Mouse (Mus musculus): ENCODE results near the gene Crebl2. TPM values are rescaled to one million over a fixed set of nuclear protein-coding genes. Genes with fewer than 3 reads are reported as not detected.

Crebl2 gene
- total and polyA plus RNA-seq, 3 experiments, result 2.0 to 12.3 (median 11.4) TPM

DNA sequence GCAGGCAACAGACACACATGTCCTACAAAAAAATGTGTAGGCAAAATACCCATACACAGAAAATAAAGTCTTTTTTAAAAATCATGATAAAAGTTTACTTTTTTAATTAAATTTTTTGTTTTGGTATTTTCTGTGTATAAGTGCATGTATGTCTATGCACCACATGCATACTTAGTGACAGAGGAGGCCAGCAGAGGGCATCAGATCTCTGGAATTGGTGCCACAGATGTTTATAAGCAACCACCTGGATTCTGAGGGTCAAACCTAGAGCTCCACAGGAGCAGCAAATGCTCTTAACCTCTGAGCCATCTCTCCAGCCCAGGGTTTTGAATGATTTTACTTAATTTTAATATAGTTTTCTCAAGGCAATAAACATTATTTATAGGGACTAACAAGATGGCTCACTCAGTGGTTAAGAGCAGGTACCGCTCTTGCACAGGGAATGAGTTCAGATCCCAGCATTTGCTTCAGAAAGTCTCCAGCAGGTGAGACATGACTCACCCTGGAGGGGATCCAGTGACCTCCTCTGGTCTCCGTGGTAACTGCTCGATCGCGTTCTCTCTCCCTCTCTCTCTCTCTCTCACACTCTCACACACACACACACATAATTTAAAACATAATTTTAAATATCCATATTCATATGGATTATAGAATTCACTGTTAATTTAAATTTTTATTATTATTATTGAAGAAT, 18.4 kb downstream of the Crebl2 start:
- H3K4me3 ChIP-seq (ENCODE audit: low read depth, low read length), result no peak overlapping the region
- H3K4me1 ChIP-seq (ENCODE audit: insufficient read depth, low read depth, low read length), result peaks cover 9% of the 10 kb centered on the region; the same call in 1 of the 2 replicates
- no peaks in the 10 kb centered on the region for H3K9me3 ChIP-seq (replicated peaks)
- H3K27me3 ChIP-seq (ENCODE audit: insufficient read depth, low read length), result no peaks in the 10 kb centered on the region
- no peak for TF ChIP-seq GATA2 (IDR thresholded peaks at IDR 0.05; ENCODE audit: borderline replicate concordance, low read depth, low read length)
- TF ChIP-seq TAL1 (conservative IDR thresholded peaks at IDR 0.05; ENCODE audit: low read depth, low read length), result no peak
- TF ChIP-seq CTCF (IDR thresholded peaks at IDR 0.05; ENCODE audit: low read depth, low read length), result no peak
- TF ChIP-seq POLR2AphosphoS5 (IDR thresholded peaks at IDR 0.05; ENCODE audit: insufficient replicate concordance, low read depth, low read length), result no peak
- TF ChIP-seq GATA1 (IDR thresholded peaks at IDR 0.05; ENCODE audit: borderline replicate concordance, low read length), result no peak
- peaks cover 33% of the 10 kb centered on the region for H3K36me3 ChIP-seq (replicated peaks)
- DNase-seq (ENCODE audit: low spot score) (no peak), ATAC-seq (ENCODE audit: extremely low read depth, insufficient number of reproducible peaks, low FRiP score, poor library complexity, severe bottlenecking) (peak; percentile 45; the same call in 1 of the 2 replicates)

DNA sequence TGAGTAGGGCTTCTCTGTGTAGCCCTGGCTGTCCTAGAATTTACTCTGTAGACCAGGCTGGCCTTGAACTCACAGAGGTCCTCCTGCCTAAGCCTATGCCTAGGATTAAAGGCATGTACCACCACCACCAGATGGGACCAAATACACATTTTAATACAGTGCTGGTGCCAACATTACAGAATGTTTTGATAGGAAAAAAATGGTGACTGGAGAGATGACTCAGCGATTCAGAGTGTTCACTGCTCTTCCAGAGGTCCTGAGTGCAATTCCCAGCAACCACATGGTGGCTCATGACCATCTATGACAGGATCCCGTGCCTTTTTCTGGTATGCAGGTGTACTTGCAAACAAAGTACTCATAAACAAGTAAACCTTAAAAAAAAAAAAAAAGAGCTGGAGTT, 19.5 kb downstream of the Crebl2 start:
- no peak for ATAC-seq (ENCODE audit: extremely low read depth, insufficient number of reproducible peaks, low FRiP score, poor library complexity, severe bottlenecking)
- H3K4me3 ChIP-seq (ENCODE audit: low read depth, low read length), result no peak overlapping the region
- no peak for TF ChIP-seq TAL1 (conservative IDR thresholded peaks at IDR 0.05; ENCODE audit: low read depth, low read length)
- no peak for TF ChIP-seq GATA1 (IDR thresholded peaks at IDR 0.05; ENCODE audit: borderline replicate concordance, low read length)
- no peak for TF ChIP-seq CTCF (IDR thresholded peaks at IDR 0.05; ENCODE audit: low read depth, low read length)
- TF ChIP-seq POLR2AphosphoS5 (IDR thresholded peaks at IDR 0.05; ENCODE audit: insufficient replicate concordance, low read depth, low read length), result no peak
- no peak for TF ChIP-seq GATA2 (IDR thresholded peaks at IDR 0.05; ENCODE audit: borderline replicate concordance, low read depth, low read length)
- H3K9me3 ChIP-seq (replicated peaks), result no peaks in the 10 kb centered on the region
- H3K27me3 ChIP-seq (ENCODE audit: insufficient read depth, low read length), result no peaks in the 10 kb centered on the region
- H3K4me1 ChIP-seq (ENCODE audit: insufficient read depth, low read depth, low read length), result peaks cover 6% of the 10 kb centered on the region; the same call in 1 of the 2 replicates
- H3K36me3 ChIP-seq (replicated peaks), result peaks cover 37% of the 10 kb centered on the region
- no peak for DNase-seq (ENCODE audit: low spot score)

DNA sequence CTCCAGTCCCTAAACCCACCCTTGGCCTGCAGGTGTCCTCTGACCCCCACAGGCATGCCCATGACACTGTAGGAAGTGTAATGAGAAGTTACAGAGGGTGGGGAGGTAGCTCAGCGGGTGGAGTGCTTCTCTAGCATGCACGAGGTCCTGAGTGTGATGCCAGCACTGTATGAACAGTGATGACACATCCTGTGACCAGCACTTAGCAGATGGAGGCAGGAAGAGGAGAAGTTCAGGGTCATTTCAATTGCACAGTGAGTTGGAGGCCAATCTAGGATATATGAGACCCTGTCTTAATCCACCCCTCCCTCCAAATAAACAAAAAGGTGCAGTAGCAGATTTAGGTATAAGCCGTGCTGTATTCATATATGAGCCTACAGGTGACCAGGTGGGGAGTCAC, 20.0 kb downstream of the Crebl2 start:
- ATAC-seq (ENCODE audit: extremely low read depth, insufficient number of reproducible peaks, low FRiP score, poor library complexity, severe bottlenecking), result no peak
- H3K4me1 ChIP-seq (ENCODE audit: insufficient read depth, low read depth, low read length), result peaks cover 6% of the 10 kb centered on the region; the same call in 1 of the 2 replicates
- no peak for TF ChIP-seq CTCF (IDR thresholded peaks at IDR 0.05; ENCODE audit: low read depth, low read length)
- TF ChIP-seq GATA2 (IDR thresholded peaks at IDR 0.05; ENCODE audit: borderline replicate concordance, low read depth, low read length), result no peak
- TF ChIP-seq GATA1 (IDR thresholded peaks at IDR 0.05; ENCODE audit: borderline replicate concordance, low read length), result no peak
- TF ChIP-seq TAL1 (conservative IDR thresholded peaks at IDR 0.05; ENCODE audit: low read depth, low read length), result no peak
- no peak for TF ChIP-seq POLR2AphosphoS5 (IDR thresholded peaks at IDR 0.05; ENCODE audit: insufficient replicate concordance, low read depth, low read length)

DNA sequence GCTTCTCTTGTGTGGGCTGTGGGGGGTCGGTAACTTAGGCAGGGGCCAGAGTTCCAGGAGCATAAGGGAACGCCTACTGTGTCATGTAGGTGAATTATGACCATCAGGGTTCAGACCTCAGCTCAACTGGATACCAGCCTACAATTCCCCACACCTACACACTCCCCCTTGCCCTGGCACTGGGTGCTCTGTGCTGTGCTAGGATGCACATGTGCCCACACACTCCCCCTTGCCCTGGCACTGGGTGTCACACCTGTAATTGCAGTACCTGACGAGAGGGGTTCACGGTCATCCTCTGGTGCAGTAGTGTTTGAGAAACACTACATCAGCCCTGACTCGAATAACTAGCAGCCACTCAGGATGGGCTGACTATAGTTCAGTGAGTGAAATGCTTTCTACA, 24.8 kb downstream of the Crebl2 start:
- TF ChIP-seq GATA2 (IDR thresholded peaks at IDR 0.05; ENCODE audit: borderline replicate concordance, low read depth, low read length), result no peak
- TF ChIP-seq CTCF (IDR thresholded peaks at IDR 0.05; ENCODE audit: low read depth, low read length), result no peak
- no peak for TF ChIP-seq POLR2AphosphoS5 (IDR thresholded peaks at IDR 0.05; ENCODE audit: insufficient replicate concordance, low read depth, low read length)
- TF ChIP-seq GATA1 (IDR thresholded peaks at IDR 0.05; ENCODE audit: borderline replicate concordance, low read length), result no peak
- no peak for TF ChIP-seq TAL1 (conservative IDR thresholded peaks at IDR 0.05; ENCODE audit: low read depth, low read length)
- no peak overlapping the region for H3K4me3 ChIP-seq (ENCODE audit: low read depth, low read length)
- peaks cover 2% of the 10 kb centered on the region; the same call in 1 of the 2 replicates for H3K4me1 ChIP-seq (ENCODE audit: insufficient read depth, low read depth, low read length)
- DNase-seq (ENCODE audit: low spot score), result no peak
- H3K9me3 ChIP-seq (replicated peaks), result no peaks in the 10 kb centered on the region
- peaks cover 48% of the 10 kb centered on the region for H3K36me3 ChIP-seq (replicated peaks)
- ATAC-seq (ENCODE audit: extremely low read depth, insufficient number of reproducible peaks, low FRiP score, poor library complexity, severe bottlenecking), result no peak
- H3K27me3 ChIP-seq (ENCODE audit: insufficient read depth, low read length), result no peaks in the 10 kb centered on the region; the same call in 1 of the 2 replicates

More for the DNA sequence above, 20.0 kb downstream of the Crebl2 start:
- Histone ChIP-seq H3K9me3 (replicated peaks) (no peaks in the 10 kb centered on the region), H3K36me3 (replicated peaks) (peaks cover 40% of the 10 kb centered on the region), H3K27me3 (ENCODE audit: insufficient read depth, low read length) (no peaks in the 10 kb centered on the region), H3K4me3 (ENCODE audit: low read depth, low read length) (no peak overlapping the region)
- DNase-seq (ENCODE audit: low spot score), result no peak

DNA sequence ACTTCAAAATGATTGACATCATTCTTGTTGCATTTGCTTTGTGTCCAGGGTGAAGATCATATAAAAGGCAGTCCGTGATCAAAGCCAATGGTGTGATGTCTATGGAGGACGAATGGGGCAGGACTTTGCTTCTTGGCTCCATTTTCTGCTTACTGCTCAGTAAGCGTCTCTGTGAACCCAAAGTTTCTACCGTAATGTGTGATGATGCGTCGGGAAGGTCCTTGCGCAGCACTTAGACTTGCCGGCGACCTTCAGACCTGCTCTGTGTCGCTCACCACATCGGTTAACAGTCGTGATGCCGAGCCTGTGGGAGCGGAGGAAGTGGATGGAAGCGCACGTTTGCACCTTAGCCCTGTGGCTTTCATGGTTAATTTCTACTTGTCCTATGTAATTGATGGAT, 26.0 kb downstream of the Crebl2 start:
- Histone ChIP-seq H3K27me3 (ENCODE audit: insufficient read depth, low read length) (no peaks in the 10 kb centered on the region; the same call in 1 of the 2 replicates), H3K9me3 (replicated peaks) (no peaks in the 10 kb centered on the region), H3K4me1 (ENCODE audit: insufficient read depth, low read depth, low read length) (no peaks in the 10 kb centered on the region), H3K4me3 (ENCODE audit: low read depth, low read length) (no peak overlapping the region), H3K36me3 (replicated peaks) (peaks cover 36% of the 10 kb centered on the region)
- no peak for DNase-seq (ENCODE audit: low spot score)
- no peak for ATAC-seq (ENCODE audit: extremely low read depth, insufficient number of reproducible peaks, low FRiP score, poor library complexity, severe bottlenecking)
- TF ChIP-seq TAL1 (conservative IDR thresholded peaks at IDR 0.05; ENCODE audit: low read depth, low read length) (no peak), CTCF (IDR thresholded peaks at IDR 0.05; ENCODE audit: low read depth, low read length) (no peak), GATA1 (IDR thresholded peaks at IDR 0.05; ENCODE audit: borderline replicate concordance, low read length) (no peak), GATA2 (IDR thresholded peaks at IDR 0.05; ENCODE audit: borderline replicate concordance, low read depth, low read length) (no peak), POLR2AphosphoS5 (IDR thresholded peaks at IDR 0.05; ENCODE audit: insufficient replicate concordance, low read depth, low read length) (no peak)

DNA sequence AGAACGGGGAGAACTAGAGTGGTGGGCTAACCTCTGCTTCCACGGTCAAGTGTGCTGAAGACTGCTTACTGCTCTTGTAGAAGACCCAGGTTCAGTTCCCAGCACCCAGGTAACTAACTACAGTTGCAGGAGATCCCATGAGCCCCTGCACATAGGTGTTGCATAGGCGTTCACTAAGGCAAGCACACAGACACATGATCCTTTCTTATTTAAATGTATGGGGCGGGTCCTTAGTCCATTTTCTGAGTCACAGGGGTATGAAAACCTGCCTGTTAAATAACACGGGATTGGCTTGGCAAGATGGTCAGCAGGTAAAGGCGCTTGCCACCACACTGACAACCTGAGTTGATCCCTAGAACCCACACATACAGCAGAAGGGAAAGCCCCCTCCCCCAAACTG, 29.1 kb downstream of the Crebl2 start:
- H3K9me3 ChIP-seq (replicated peaks), result no peaks in the 10 kb centered on the region
- no peak overlapping the region for H3K4me3 ChIP-seq (ENCODE audit: low read depth, low read length)
- peaks cover 3% of the 10 kb centered on the region; the same call in 1 of the 2 replicates for H3K27me3 ChIP-seq (ENCODE audit: insufficient read depth, low read length)
- peaks cover 3% of the 10 kb centered on the region; the same call in 1 of the 2 replicates for H3K4me1 ChIP-seq (ENCODE audit: insufficient read depth, low read depth, low read length)
- TF ChIP-seq GATA2 (IDR thresholded peaks at IDR 0.05; ENCODE audit: borderline replicate concordance, low read depth, low read length) (no peak), TAL1 (conservative IDR thresholded peaks at IDR 0.05; ENCODE audit: low read depth, low read length) (no peak)
- peaks cover 23% of the 10 kb centered on the region for H3K36me3 ChIP-seq (replicated peaks)
- ATAC-seq (ENCODE audit: extremely low read depth, insufficient number of reproducible peaks, low FRiP score, poor library complexity, severe bottlenecking) (no peak), DNase-seq (ENCODE audit: low spot score) (no peak)

Measured in G1E (cell line).